Mouse (Mus musculus) forebrain, embryonic 11.5 days (tissue): ENCODE results near the gene Fam192a. TPM values are rescaled to one million over a fixed set of nuclear protein-coding genes. Genes with fewer than 3 reads are reported as not detected.

Experiments
- ATAC-seq: fragments of 200-750 bp; cut with Nextera tagmentation; replicated peaks from 2 replicates; pipeline ENCODE4 v1.8.0; 2017; ENCODE audit warnings: moderate TSS enrichment; ENCODE audit not compliant: low FRiP score
- DNase-seq: peaks from one replicate; pipeline ENCODE4 v3.0.0-alpha.2; 2017; ENCODE audit warnings: low spot score
- H3K27ac ChIP-seq: fragments of 300-500 bp; sonication (generic); 2 replicates; pipeline ENCODE4 v1.5.1; 2014; ENCODE audit warnings: low read depth, low read length
- H3K27me3 ChIP-seq: fragments of 300-500 bp; sonication (generic); 2 replicates; pipeline ENCODE4 v1.6.1; 2014; ENCODE audit warnings: mild to moderate bottlenecking, low read length, mixed read lengths; ENCODE audit not compliant: control insufficient read depth, insufficient read depth
- H3K36me3 ChIP-seq: fragments of 300-500 bp; sonication (generic); 2 replicates; pipeline ENCODE4 v1.6.1; 2014; ENCODE audit warnings: mild to moderate bottlenecking, low read length, moderate library complexity, mixed read lengths; ENCODE audit not compliant: control insufficient read depth, insufficient read depth
- H3K4me1 ChIP-seq: fragments of 300-500 bp; sonication (generic); replicated peaks from 2 replicates; pipeline ENCODE4 v1.6.1; 2014; ENCODE audit warnings: low read length, mixed read lengths; ENCODE audit not compliant: control insufficient read depth, insufficient read depth
- H3K4me2 ChIP-seq: fragments of 300-500 bp; sonication (generic); 2 replicates; pipeline ENCODE4 v1.6.1; 2014; ENCODE audit warnings: low read depth, mild to moderate bottlenecking, low read length, moderate library complexity, mixed read lengths; ENCODE audit not compliant: severe bottlenecking
- H3K4me3 ChIP-seq: fragments of 300-500 bp; sonication (generic); 2 replicates; pipeline ENCODE4 v1.5.1; 2014; ENCODE audit warnings: low read depth, low read length
- H3K9ac ChIP-seq: fragments of 300-500 bp; sonication (generic); 2 replicates; pipeline ENCODE4 v1.6.1; 2014; ENCODE audit warnings: low read length
- H3K9me3 ChIP-seq: fragments of 300-500 bp; sonication (generic); 2 replicates; pipeline ENCODE4 v1.6.1; 2016; ENCODE audit warnings: low read length, mixed read lengths; ENCODE audit not compliant: control insufficient read depth
- WGBS: fragments of 180-500 bp; shearing (Covaris S2); extraction: QIAGEN DNeasy Blood & Tissue Kit; methylation state at CpG from one replicate; pipeline ENCODE4 v1.1.7; 2014; 5-methylcytosine and 5-hydroxymethylcytosine counted together
- polyA plus RNA-seq: library from polyadenylated mRNA; unstranded; fragments of >200 nt; fragmentation: Nextera tagmentation; extraction: Ambion mirVana; gene quantifications from 2 replicates; pipeline ENCODE4 v1.2.1, GENCODE M21; 2014

The Fam192a gene
- polyA plus RNA-seq, 1 experiment from 2014 or later, result 108 TPM

DNA sequence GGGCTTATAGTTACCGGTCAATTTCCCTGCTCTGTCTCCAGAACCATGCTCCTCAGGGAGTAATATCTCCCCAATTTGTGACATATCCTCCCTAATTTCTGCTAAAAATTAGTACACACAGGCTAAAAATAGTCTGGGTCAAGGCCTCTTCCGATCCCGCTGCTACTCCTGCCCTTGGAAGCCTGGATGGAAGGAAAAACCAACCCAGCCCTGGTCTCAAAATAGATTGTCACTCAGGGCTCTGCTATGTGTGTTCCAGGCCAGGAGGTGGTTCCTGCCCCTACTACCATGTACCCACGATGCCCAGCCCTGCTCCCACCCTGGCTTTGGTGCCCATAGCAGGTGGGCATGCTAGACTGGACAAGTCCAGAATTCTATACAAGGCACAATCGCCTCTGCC lies 51.8 kb downstream of the Fam192a start:
- 82% methylated on average over 5 of the region's 5 CpGs for WGBS
- H3K27me3 ChIP-seq, result no peaks in the 10 kb centered on the region
- H3K9ac ChIP-seq, result no peak overlapping the region
- no peak for ATAC-seq
- no peak overlapping the region for H3K4me3 ChIP-seq
- DNase-seq, result no peak
- no peak overlapping the region for H3K4me2 ChIP-seq
- H3K4me1 ChIP-seq, result peaks cover 21% of the 10 kb centered on the region
- H3K36me3 ChIP-seq, result no peaks in the 10 kb centered on the region
- no peaks in the 10 kb centered on the region for H3K9me3 ChIP-seq
- H3K27ac ChIP-seq, result no peak overlapping the region

GRCm38 (mm10) chr8:94549482-94549881 lies 52.3 kb downstream of the Fam192a start:
- no peak for ATAC-seq
- H3K9ac ChIP-seq, result no peak overlapping the region
- no peak for DNase-seq
- H3K4me2 ChIP-seq, result no peak overlapping the region
- H3K4me1 ChIP-seq, result peaks cover 21% of the 10 kb centered on the region
- H3K4me3 ChIP-seq, result no peak overlapping the region
- H3K36me3 ChIP-seq, result no peaks in the 10 kb centered on the region
- 49% methylated on average over 5 of the region's 5 CpGs for WGBS
- H3K27me3 ChIP-seq, result no peaks in the 10 kb centered on the region
- no peak overlapping the region for H3K27ac ChIP-seq
- no peaks in the 10 kb centered on the region for H3K9me3 ChIP-seq

DNA sequence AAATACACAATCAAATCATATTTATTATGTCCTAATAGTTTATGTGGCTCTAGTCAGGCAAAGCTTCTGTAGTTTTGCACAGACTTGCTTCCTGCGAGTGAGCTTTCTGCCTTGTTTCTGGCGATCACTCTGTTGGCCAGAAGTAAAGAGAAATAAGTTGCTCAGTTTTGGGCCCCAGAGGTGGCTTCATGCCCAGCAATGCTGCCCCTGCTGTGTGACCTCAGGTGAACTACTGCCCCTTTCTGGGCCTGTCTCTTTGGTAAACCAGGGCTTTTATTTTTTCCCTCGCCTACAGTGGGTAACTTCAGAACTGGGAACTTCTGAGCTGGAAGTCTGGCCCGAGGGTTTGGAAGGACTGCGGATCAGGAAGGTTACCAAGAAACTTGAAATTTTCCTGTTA lies 52.8 kb downstream of the Fam192a start:
- H3K27me3 ChIP-seq, result no peaks in the 10 kb centered on the region
- H3K4me2 ChIP-seq, result no peak overlapping the region
- ATAC-seq (no peak), DNase-seq (no peak)
- WGBS, result 58% methylated on average over 5 of the region's 5 CpGs
- H3K27ac ChIP-seq, result no peak overlapping the region
- H3K9me3 ChIP-seq, result no peaks in the 10 kb centered on the region
- no peak overlapping the region for H3K4me3 ChIP-seq
- H3K9ac ChIP-seq, result no peak overlapping the region
- H3K4me1 ChIP-seq, result peaks cover 21% of the 10 kb centered on the region
- H3K36me3 ChIP-seq, result no peaks in the 10 kb centered on the region

DNA sequence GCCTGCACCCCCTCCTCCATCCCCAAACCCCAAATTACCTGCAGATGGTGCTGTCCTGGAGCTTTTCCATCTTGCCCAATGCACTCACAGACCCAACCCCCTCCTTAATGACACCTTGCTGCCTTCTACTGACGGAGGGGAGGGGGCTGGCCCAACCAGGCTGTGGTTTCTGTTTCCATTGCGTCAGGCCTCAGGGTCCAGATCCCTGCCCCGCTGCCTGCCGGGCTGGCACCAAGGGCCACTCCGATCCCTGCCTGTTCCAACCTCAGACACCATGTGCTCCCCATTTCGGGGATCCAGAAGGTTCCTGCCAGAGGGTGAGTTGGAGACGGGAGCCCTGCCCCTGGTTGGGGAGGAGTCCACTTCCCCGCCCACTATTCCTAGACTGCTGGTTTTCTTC lies 57.8 kb downstream of the Fam192a start:
- Histone ChIP-seq H3K36me3 (no peaks in the 10 kb centered on the region), H3K27ac (no peak overlapping the region), H3K4me1 (no peaks in the 10 kb centered on the region; the same call in 1 of the 2 replicates), H3K9me3 (no peaks in the 10 kb centered on the region), H3K4me3 (no peak overlapping the region), H3K9ac (no peak overlapping the region), H3K4me2 (no peak overlapping the region), H3K27me3 (no peaks in the 10 kb centered on the region)
- no peak for DNase-seq
- ATAC-seq, result no peak
- WGBS, result 75% methylated on average over 8 of the region's 8 CpGs

GRCm38 (mm10) chr8:94540889-94541795 lies 60.7 kb downstream of the Fam192a start:
- Histone ChIP-seq H3K9ac (no peak overlapping the region), H3K36me3 (no peaks in the 10 kb centered on the region; the same call in 1 of the 2 replicates), H3K9me3 (no peaks in the 10 kb centered on the region), H3K27me3 (no peaks in the 10 kb centered on the region), H3K27ac (no peak overlapping the region), H3K4me2 (no peak overlapping the region), H3K4me1 (peaks cover under 1% of the 10 kb centered on the region; the same call in 1 of the 2 replicates), H3K4me3 (no peak overlapping the region)
- ATAC-seq (no peak), DNase-seq (no peak)
- WGBS, result 83% methylated on average over 18 of the region's 18 CpGs

DNA sequence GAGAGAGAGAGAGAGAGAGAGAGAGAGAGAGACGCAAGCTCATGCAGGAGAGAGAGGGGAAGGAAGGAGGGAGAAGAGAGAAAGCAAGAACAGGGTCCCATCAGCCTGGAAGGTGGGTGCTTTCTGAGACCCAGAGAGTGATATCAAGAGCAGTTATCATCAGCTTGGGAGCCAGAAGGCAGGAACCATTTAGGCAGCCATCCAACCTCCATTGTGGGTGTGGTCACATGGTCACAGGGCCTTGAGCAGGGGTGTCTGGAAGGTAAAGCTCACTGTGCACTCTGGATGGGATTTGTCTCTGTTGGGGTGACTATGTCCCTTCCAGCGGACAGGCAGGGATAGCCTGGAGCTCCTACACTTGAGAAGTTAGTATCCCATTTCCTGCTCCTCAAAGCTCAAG lies 61.8 kb downstream of the Fam192a start:
- ATAC-seq, result no peak
- DNase-seq, result no peak
- Histone ChIP-seq H3K4me2 (no peak overlapping the region), H3K4me3 (no peak overlapping the region), H3K9me3 (no peaks in the 10 kb centered on the region), H3K4me1 (peaks cover 2% of the 10 kb centered on the region; the same call in 1 of the 2 replicates), H3K27ac (no peak overlapping the region), H3K27me3 (no peaks in the 10 kb centered on the region), H3K9ac (no peak overlapping the region), H3K36me3 (no peaks in the 10 kb centered on the region; the same call in 1 of the 2 replicates)
- WGBS, result 81% methylated on average over 2 of the region's 2 CpGs

- peaks cover 10% of the 10 kb centered on the region; the same call in 1 of the 2 replicates for H3K4me1 ChIP-seq
- no peak overlapping the region for H3K4me3 ChIP-seq
- H3K4me2 ChIP-seq, result no peak overlapping the region
- no peak overlapping the region for H3K27ac ChIP-seq
- no peaks in the 10 kb centered on the region; the same call in 1 of the 2 replicates for H3K36me3 ChIP-seq
- DNase-seq, result no peak
- 89% methylated on average over 2 of the region's 2 CpGs for whole genome bisulfite sequencing
- peaks cover 2% of the 10 kb centered on the region for H3K27me3 ChIP-seq
- ATAC-seq, result no peak
- no peak overlapping the region for H3K9ac ChIP-seq
- H3K9me3 ChIP-seq, result no peaks in the 10 kb centered on the region
These were observed 64.3 kb downstream of the Fam192a start for GRCm38 (mm10) chr8:94537456-94537855.

DNA sequence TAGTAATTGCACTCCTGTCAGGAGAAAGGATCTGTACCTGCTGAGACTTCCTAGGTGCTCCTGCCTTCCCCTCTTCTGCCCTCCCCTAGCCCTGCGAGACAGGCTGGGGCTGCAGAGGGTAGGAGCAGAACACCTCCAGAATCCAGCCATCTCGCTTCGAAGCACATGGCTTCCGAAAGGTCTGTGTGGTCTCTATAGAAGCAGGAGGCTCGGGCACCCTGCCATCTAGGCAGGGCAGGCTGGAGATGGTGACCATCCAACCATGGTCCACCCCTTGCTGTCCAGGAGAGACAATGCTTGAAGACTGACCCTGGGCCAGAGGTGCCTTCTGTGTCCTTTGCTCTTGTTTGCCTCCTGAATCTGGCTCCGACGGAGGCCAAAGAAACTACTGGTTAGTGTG lies 66.2 kb downstream of the Fam192a start:
- 82% methylated on average over 7 of the region's 7 CpGs for WGBS
- Histone ChIP-seq H3K9ac (no peak overlapping the region), H3K4me2 (no peak overlapping the region), H3K36me3 (no peaks in the 10 kb centered on the region; the same call in 1 of the 2 replicates), H3K4me3 (no peak overlapping the region), H3K4me1 (peaks cover 15% of the 10 kb centered on the region), H3K27ac (no peak overlapping the region), H3K27me3 (peaks cover 2% of the 10 kb centered on the region), H3K9me3 (no peaks in the 10 kb centered on the region)
- DNase-seq (no peak), ATAC-seq (no peak)

DNA sequence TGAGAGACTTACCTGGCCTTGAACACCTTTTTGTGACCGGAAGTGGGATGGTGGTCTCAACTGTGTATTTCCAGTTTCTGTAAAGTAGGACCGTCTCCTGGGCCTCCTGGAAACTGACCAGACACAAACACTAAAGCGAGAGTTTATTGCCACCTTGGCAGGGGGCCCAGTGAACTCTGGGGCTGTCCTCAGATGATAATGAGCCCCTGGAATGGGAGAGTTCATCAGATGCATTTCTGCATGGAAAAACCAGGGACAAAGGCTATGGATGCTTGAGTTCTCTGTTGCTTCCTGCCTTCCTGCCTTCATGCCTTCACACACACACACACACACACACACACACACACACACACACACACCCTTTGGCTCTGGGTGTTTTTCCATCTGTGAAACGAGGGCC lies 67.2 kb downstream of the Fam192a start:
- peaks cover 2% of the 10 kb centered on the region for H3K27me3 ChIP-seq
- no peak overlapping the region for H3K27ac ChIP-seq
- WGBS, result 55% methylated on average over 4 of the region's 4 CpGs
- no peaks in the 10 kb centered on the region; the same call in 1 of the 2 replicates for H3K36me3 ChIP-seq
- DNase-seq (no peak), ATAC-seq (no peak)
- H3K9me3 ChIP-seq, result no peaks in the 10 kb centered on the region
- H3K4me3 ChIP-seq, result no peak overlapping the region
- no peak overlapping the region for H3K9ac ChIP-seq
- peaks cover 15% of the 10 kb centered on the region for H3K4me1 ChIP-seq
- H3K4me2 ChIP-seq, result no peak overlapping the region
